10 mouse cellular contexts compared by ENCODE assay signal in the genomic region with DNA sequence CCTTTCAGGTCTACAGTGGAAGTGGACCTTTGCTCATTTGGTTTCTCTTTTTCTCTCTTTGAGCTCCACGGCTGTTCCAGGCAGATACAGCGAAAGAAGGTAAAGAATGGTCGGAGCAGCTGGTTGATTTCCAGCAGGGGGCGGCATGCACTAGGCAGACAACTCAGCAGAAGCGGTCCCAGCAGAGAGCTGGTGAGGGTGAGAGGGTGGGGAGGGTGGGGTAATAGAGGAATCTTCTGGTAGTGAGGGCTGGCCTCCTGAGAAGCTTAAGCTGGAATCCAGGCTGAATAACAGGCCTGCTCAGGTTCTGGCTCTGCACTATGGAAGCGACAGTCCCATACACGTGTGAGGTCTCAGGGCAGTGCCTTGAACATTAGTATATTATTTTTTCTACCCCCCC. TPM values are rescaled to one million over a fixed set of nuclear protein-coding genes. Genes with fewer than 3 reads are reported as not detected.
DNase-seq lines count a peak whose midpoint lies in the region; ATAC-seq and TF ChIP-seq lines count a peak whose summit lies in the region.
"Had no signal": no experiment of that assay in that cellular context is flagged by ENCODE, and none has a peak within 500 bp of the region (broad histone marks: within the 10 kb centered on the region; RNA-seq: fewer than 3 reads in every experiment).

No protein-coding gene starts in this region.

- no peak for TF ChIP-seq EP300 in heart, adult 2 months (IDR thresholded peaks at IDR 0.05; ENCODE audit: insufficient read depth, low read depth, low read length)

- no peaks in the 10 kb centered on the region for H3K9me3 ChIP-seq in E14TG2a.4 (ENCODE audit: low read length)
- H3K9me3 ChIP-seq in limb, embryonic 14.5 days (ENCODE audit: control insufficient read depth, low read length) = no peaks in the 10 kb centered on the region

- peak; percentile 11 for DNase-seq in heart, postnatal 4 days
- DNase-seq in heart, adult 2 months = no peak
- DNase-seq in limb, embryonic 14.5 days (ENCODE audit: low spot score) = peak; percentile 15
- no peak for DNase-seq in urinary bladder, postnatal 36 days (ENCODE audit: low spot score in 2 of 2)
- no peak for DNase-seq in spleen, adult 18-20 months
- no peak for DNase-seq in lung, adult 18-20 months

- intact Hi-C loops in heart, adult 2 months (cut with DNase I) = no loop called here

- no peak overlapping the region for H3K4me2 ChIP-seq in limb, embryonic 14.5 days (replicated peaks; ENCODE audit: low read depth, low read length, severe bottlenecking)

- H3K36me3 ChIP-seq in heart, adult 2 months (ENCODE audit: control insufficient read depth, insufficient read depth, low read length) = no peaks in the 10 kb centered on the region
- no peaks in the 10 kb centered on the region for H3K36me3 ChIP-seq in E14TG2a.4 (ENCODE audit: insufficient read depth, low read length)
- no peaks in the 10 kb centered on the region for H3K36me3 ChIP-seq in limb, embryonic 14.5 days (ENCODE audit: control insufficient read depth, insufficient read depth, low read length)

- H3K4me3 ChIP-seq in heart, adult 2 months = no peak overlapping the region
- H3K4me3 ChIP-seq in E14TG2a.4 (replicated peaks; ENCODE audit: low read length) = no peak overlapping the region
- no peak overlapping the region for H3K4me3 ChIP-seq in embryonic fibroblast, embryonic 13.5 days (ENCODE audit: insufficient read depth, low read length)
- H3K4me3 ChIP-seq in limb, embryonic 14.5 days (replicated peaks; ENCODE audit: low read length) = no peak overlapping the region

- TF ChIP-seq POLR2A in heart, adult 2 months (IDR thresholded peaks at IDR 0.05; ENCODE audit: insufficient read depth, low read depth, low read length) = no peak
- no peak for TF ChIP-seq POLR2A in embryonic fibroblast, embryonic 13.5 days (IDR thresholded peaks at IDR 0.05; ENCODE audit: low read depth, low read length)
- TF ChIP-seq POLR2A in limb, embryonic 14.5 days (IDR thresholded peaks at IDR 0.05; ENCODE audit: borderline replicate concordance, extremely low read depth, insufficient read depth, insufficient read length) = no peak

- no peak; the same call in 1 of the 2 replicates for ATAC-seq in limb, embryonic 14.5 days (ENCODE audit: low FRiP score, low read depth)

- 35% methylated on average over 7 of the region's 7 CpGs for WGBS in heart, adult 2 months
- 22% methylated on average over 7 of the region's 7 CpGs for WGBS in limb, embryonic 14.5 days

- no peak for TF ChIP-seq CTCF in heart, adult 2 months (IDR thresholded peaks at IDR 0.05)
- peak; percentile 29 for TF ChIP-seq CTCF in E14TG2a.4 (conservative IDR thresholded peaks at IDR 0.05; ENCODE audit: low read length)
- peak; percentile 38; the same call in 1 of the 2 replicates for TF ChIP-seq CTCF in embryonic fibroblast, embryonic 13.5 days (IDR thresholded peaks at IDR 0.05; ENCODE audit: borderline replicate concordance, insufficient read depth, low read length)

- H3K79me2 ChIP-seq in heart, adult 2 months (replicated peaks; ENCODE audit: control insufficient read depth, insufficient read depth, low read length) = no peaks in the 10 kb centered on the region

- no peaks in the 10 kb centered on the region for H3K4me1 ChIP-seq in heart, adult 2 months (ENCODE audit: control insufficient read depth, insufficient read depth, low read length)
- H3K4me1 ChIP-seq in E14TG2a.4 (replicated peaks; ENCODE audit: low read depth, low read length) = no peaks in the 10 kb centered on the region; the same call in 1 of the 2 replicates
- peaks cover 2% of the 10 kb centered on the region; the same call in 1 of the 2 replicates for H3K4me1 ChIP-seq in embryonic fibroblast, embryonic 13.5 days (ENCODE audit: control insufficient read depth, insufficient read depth, low read length)
- H3K4me1 ChIP-seq in limb, embryonic 14.5 days (ENCODE audit: control insufficient read depth, insufficient read depth, low read length) = peaks cover 3% of the 10 kb centered on the region; the same call in 1 of the 2 replicates

- H3K27me3 ChIP-seq in heart, adult 2 months (ENCODE audit: control insufficient read depth, insufficient read depth, low read length) = no peaks in the 10 kb centered on the region
- 0 out of 2 replicates have a peak, but pooled peaks cover 4% of the 10 kb centered on the region for H3K27me3 ChIP-seq in E14TG2a.4 (ENCODE audit: insufficient read depth, low read length)
- H3K27me3 ChIP-seq in limb, embryonic 14.5 days (ENCODE audit: control insufficient read depth, insufficient read depth, low read length) = no peaks in the 10 kb centered on the region

- H3K27ac ChIP-seq in heart, adult 2 months = no peak overlapping the region
- H3K27ac ChIP-seq in embryonic fibroblast, embryonic 13.5 days (ENCODE audit: insufficient read depth, low read length) = no peak overlapping the region
- H3K27ac ChIP-seq in limb, embryonic 14.5 days (replicated peaks; ENCODE audit: low read depth, low read length) = no peak overlapping the region

- H3K9ac ChIP-seq in heart, adult 2 months (ENCODE audit: low read depth, low read length) = no peak overlapping the region
- no peak overlapping the region for H3K9ac ChIP-seq in limb, embryonic 14.5 days (ENCODE audit: low read depth, low read length, severe bottlenecking)

RNA-seq across cellular contexts. Expression of a gene that starts 3.5 kb away (rescaled TPM):
- total RNA-seq in heart, postnatal 4 days (2021) = not detected
- not detected for total RNA-seq in heart, adult 2 months (2021)
- not detected in 2 replicates for polyA plus RNA-seq in heart, adult 2 months (2012; rRNA removed)
- not detected in 2 replicates for polyA plus RNA-seq in embryonic fibroblast, embryonic 13.5 days (2011; ENCODE audit: insufficient read length, low read depth, missing spikeins)
- not detected in 2 replicates for polyA plus RNA-seq in limb, embryonic 14.5 days (2012; rRNA removed)
- not detected in 2 replicates for polyA plus RNA-seq in limb, embryonic 14.5 days (2014; fragmentation: Nextera tagmentation; extraction: Ambion mirVana)
- total RNA-seq: neutrophil, adult 5-6 weeks had no signal
- polyA plus RNA-seq: heart, embryonic 14.5 days had no signal

Comparison
In these comparisons a context has a peak if more than half of its experiments do, and no peak if none do; other contexts are left out.
1. DNase-seq: peak in heart, postnatal 4 days (single experiment) and limb, embryonic 14.5 days (single experiment); none in heart, adult 2 months (0 of 2), urinary bladder, postnatal 36 days (0 of 2), spleen, adult 18-20 months (0 of 2) and lung, adult 18-20 months (0 of 2).